15 mouse cellular contexts compared by ENCODE assay signal in genomic region chr1:162100961-162101830, GRCm38 (mm10).
A peak's percentile ranks its signal among the peaks of the same experiment; 100 is the strongest.
DNase-seq lines count a peak whose midpoint lies in the region; TF ChIP-seq lines count a peak whose summit lies in the region.
"Had no signal": no experiment of that assay in that cellular context is flagged by ENCODE, and none has a peak within 500 bp of the region (broad histone marks: within the 10 kb centered on the region; RNA-seq: fewer than 3 reads in every experiment).

No protein-coding gene starts in this region.

- no peak for DNase-seq in gastrocnemius, adult 2 months
- no peak for DNase-seq in gastrocnemius, postnatal 25 days
- no peak for DNase-seq in layer of hippocampus, adult 2 months (ENCODE audit: low spot score in 2 of 2)
- no peak for DNase-seq in layer of hippocampus, adult 9-10 months (ENCODE audit: low spot score)
- DNase-seq in kidney, postnatal 36 days, result peak; percentile 54 to 70
- peak; percentile 30 for DNase-seq in yolk sac, embryonic 10.5 days (ENCODE audit: low spot score)
- no peak for DNase-seq in adrenal gland, adult (ENCODE audit: inconsistent age in 2 of 2, low spot score in 1 of 2)
- no peak for DNase-seq in spleen, postnatal 4 days (ENCODE audit: low spot score in 2 of 2)
- DNase-seq: adrenal gland, postnatal 25 days; cerebellum, postnatal 10 days; embryo, embryonic 11 days; thymus, postnatal 25 days had no signal

- intact Hi-C loops in gastrocnemius, adult 2 months (cut with DNase I), result no loop called here

- peak overlapping the region; percentile 46 for H3K27ac ChIP-seq in gastrocnemius, adult 2 months
- peak overlapping the region; percentile 33; the same call in 1 of the 2 replicates for H3K27ac ChIP-seq in layer of hippocampus, adult 2 months
- H3K27ac ChIP-seq: hindbrain, postnatal 0 days; liver, embryonic 12.5 days; stomach, embryonic 15.5 days had no signal

- no peak overlapping the region for H3K4me3 ChIP-seq in gastrocnemius, adult 2 months
- no peak overlapping the region for H3K4me3 ChIP-seq in layer of hippocampus, adult 2 months
- H3K4me3 ChIP-seq: liver, embryonic 12.5 days; stomach, embryonic 15.5 days had no signal

- no peak for TF ChIP-seq CTCF in gastrocnemius, adult 2 months (IDR thresholded peaks at IDR 0.05)
- TF ChIP-seq CTCF in layer of hippocampus, adult 2 months (conservative IDR thresholded peaks at IDR 0.05), result no peak

Comparison
In these comparisons a context has a peak if more than half of its experiments do, and no peak if none do; other contexts are left out.
1. DNase-seq: peak in kidney, postnatal 36 days (2 of 2) and yolk sac, embryonic 10.5 days (single experiment); none in gastrocnemius, adult 2 months (single experiment), gastrocnemius, postnatal 25 days (single experiment), layer of hippocampus, adult 2 months (0 of 2), layer of hippocampus, adult 9-10 months (single experiment), adrenal gland, adult (0 of 2) and spleen, postnatal 4 days (0 of 2).